Mouse (Mus musculus): Measurements from ENCODE around the gene Pgm2l1. TPM values are rescaled to one million over a fixed set of nuclear protein-coding genes. Genes with fewer than 3 reads are reported as not detected.

Pgm2l1 gene
- polyA plus RNA-seq (2012; rRNA removed; ENCODE audit: low replicate concordance), result 2.1 and 4.3 TPM in 2 replicates

DNA sequence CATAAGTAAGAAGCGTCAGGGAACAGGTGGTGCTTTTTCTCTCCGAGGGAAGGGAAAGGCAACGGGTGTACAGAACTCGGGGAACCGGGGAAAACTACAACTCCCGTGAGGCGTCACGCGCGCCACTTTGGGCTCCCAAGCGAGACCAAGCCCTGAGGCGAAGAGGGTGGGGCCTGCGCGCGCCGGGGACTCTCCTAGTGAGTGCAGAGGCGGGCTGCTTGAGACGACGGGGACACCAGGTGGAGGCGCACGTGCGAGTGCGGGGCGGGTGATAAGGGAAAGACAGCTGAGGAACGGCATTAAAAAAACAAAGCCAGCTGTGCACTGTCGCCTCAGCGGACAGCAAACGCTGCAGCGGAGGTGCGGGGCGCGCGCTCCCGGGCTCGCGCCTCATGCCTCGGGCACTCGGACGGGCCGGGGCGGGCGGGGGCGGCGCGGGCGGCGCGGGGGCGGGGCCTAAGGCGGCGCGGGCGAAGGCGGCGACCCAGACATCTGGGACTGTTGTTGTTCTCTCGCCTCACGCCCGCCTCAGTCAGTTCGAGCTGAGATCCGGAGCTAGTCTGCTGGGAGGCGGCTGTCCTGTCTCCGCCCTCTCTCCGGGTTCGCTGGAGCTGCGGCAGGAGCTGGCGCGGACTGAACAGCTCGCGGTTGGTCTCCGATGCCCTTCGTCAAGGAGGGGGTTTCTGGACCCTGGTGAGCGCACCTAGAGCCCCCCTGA, at the start of gene Pgm2l1:
TSS of gene Pgm2l1 (plus strand) at position 237 of the 718 bp plus-strand sequence.

DNA sequence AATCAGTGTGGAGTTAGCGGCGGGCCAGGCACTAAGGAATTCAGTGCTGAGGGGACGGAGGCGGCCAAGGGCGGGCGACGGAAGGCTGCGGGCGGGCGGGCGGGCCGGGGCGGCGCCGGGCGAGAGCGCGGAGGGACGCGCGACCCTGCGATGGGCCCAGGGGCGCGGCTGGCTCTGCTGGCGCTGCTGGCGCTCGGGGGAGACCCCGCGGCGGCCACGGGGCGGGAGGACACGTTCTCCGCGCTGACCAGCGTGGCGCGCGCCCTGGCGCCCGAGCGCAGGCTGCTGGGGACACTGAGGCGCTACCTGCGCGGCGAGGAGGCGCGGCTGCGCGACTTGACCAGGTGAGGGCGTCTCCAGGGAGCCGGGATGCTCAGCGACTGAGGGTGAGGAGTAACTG, 58.2 kb downstream of the Pgm2l1 start, which contains the start of gene P4ha3:
TSS of gene P4ha3 (plus strand) at position 138 of the 400 bp plus-strand sequence.

Other genes starting within 250 kb of the Pgm2l1 start
- 4.8 and 4.9 TPM in 2 replicates for gene Rnf169, start 246.9 kb upstream of the Pgm2l1 start, polyA plus RNA-seq (2012; rRNA removed; ENCODE audit: low replicate concordance)
- gene Chrdl2, start 221.2 kb upstream of the Pgm2l1 start, polyA plus RNA-seq (2012; rRNA removed; ENCODE audit: low replicate concordance), result 1.1 TPM in 1 of 2 replicates, not detected in the other
- gene Pold3, start 105.8 kb upstream of the Pgm2l1 start, polyA plus RNA-seq (2012; rRNA removed; ENCODE audit: low replicate concordance), result 5.4 and 10.9 TPM in 2 replicates
- gene Lipt2, start 68.1 kb upstream of the Pgm2l1 start, polyA plus RNA-seq (2012; rRNA removed; ENCODE audit: low replicate concordance), result 10.6 and 11.8 TPM in 2 replicates
- gene Kcne3, start 50.9 kb upstream of the Pgm2l1 start, polyA plus RNA-seq (2012; rRNA removed; ENCODE audit: low replicate concordance), result 5.1 and 9.7 TPM in 2 replicates
- 1.6 and 2.2 TPM in 2 replicates for gene P4ha3, start 58.1 kb downstream of the Pgm2l1 start, polyA plus RNA-seq (2012; rRNA removed; ENCODE audit: low replicate concordance)
- gene C2cd3, start 144.8 kb downstream of the Pgm2l1 start, polyA plus RNA-seq (2012; rRNA removed; ENCODE audit: low replicate concordance), result 21.6 and 24.5 TPM in 2 replicates
- gene Ppme1, start 144.9 kb downstream of the Pgm2l1 start, polyA plus RNA-seq (2012; rRNA removed; ENCODE audit: low replicate concordance), result 80.4 and 102 TPM in 2 replicates
- gene Ucp3, start 245.6 kb downstream of the Pgm2l1 start, polyA plus RNA-seq (2012; rRNA removed; ENCODE audit: low replicate concordance), result 41.0 and 47.5 TPM in 2 replicates

Measured in mammary gland, adult 2 months (tissue).